Mouse (Mus musculus) liver, embryonic 13.5 days (tissue): ENCODE measurements around the gene Bckdhb. TPM values are rescaled to one million over a fixed set of nuclear protein-coding genes. Genes with fewer than 3 reads are reported as not detected.

ENCODE experiments used
- ATAC-seq: fragments of 200-750 bp; cut with Nextera tagmentation; 2 replicates; pipeline ENCODE4 v1.8.0; 2017; ENCODE audit warnings: low read depth, mild to moderate bottlenecking, moderate number of reproducible peaks, moderate library complexity
- DNase-seq: peaks from one replicate; pipeline ENCODE4 v3.0.0; 2022
- H3K27ac ChIP-seq: fragments of 300-500 bp; sonication (generic); 2 replicates; pipeline ENCODE4 v1.5.1; 2015; ENCODE audit warnings: moderate library complexity, mild to moderate bottlenecking, inconsistent platforms
- H3K27me3 ChIP-seq: fragments of 300-500 bp; sonication (generic); 2 replicates; pipeline ENCODE4 v1.6.1; 2015; ENCODE audit warnings: mild to moderate bottlenecking, inconsistent platforms
- H3K36me3 ChIP-seq: fragments of 300-500 bp; sonication (generic); 2 replicates; pipeline ENCODE4 v1.6.1; 2015; ENCODE audit warnings: mild to moderate bottlenecking, inconsistent platforms
- H3K4me1 ChIP-seq: fragments of 300-500 bp; sonication (generic); replicated peaks from 2 replicates; pipeline ENCODE4 v1.6.1; 2015; ENCODE audit warnings: inconsistent platforms
- H3K4me2 ChIP-seq: fragments of 300-500 bp; sonication (generic); 2 replicates; pipeline ENCODE4 v1.6.1; 2015; ENCODE audit warnings: inconsistent platforms, mild to moderate bottlenecking, moderate library complexity
- H3K4me3 ChIP-seq: fragments of 300-500 bp; sonication (generic); replicated peaks from 2 replicates; pipeline ENCODE4 v1.5.1; 2015; ENCODE audit warnings: mild to moderate bottlenecking, inconsistent platforms
- H3K9ac ChIP-seq: fragments of 300-500 bp; sonication (generic); 2 replicates; pipeline ENCODE4 v1.6.1; 2015; ENCODE audit warnings: mild to moderate bottlenecking, inconsistent platforms
- H3K9me3 ChIP-seq: fragments of 300-500 bp; sonication (generic); replicated peaks from 2 replicates; pipeline ENCODE4 v1.6.1; 2016; ENCODE audit warnings: inconsistent platforms
- WGBS: fragments of 180-500 bp; shearing (Covaris S2); methylation state at CpG from one replicate; pipeline ENCODE4 v1.1.7; 2015; ENCODE audit not compliant: insufficient replicate concordance; 5-methylcytosine and 5-hydroxymethylcytosine counted together
- polyA plus RNA-seq: library from polyadenylated mRNA; unstranded; fragments of >200 nt; fragmentation: Nextera tagmentation; extraction: Ambion mirVana; gene quantifications from 2 replicates; pipeline ENCODE4 v1.2.1, GENCODE M21; 2015

The Bckdhb gene
- polyA plus RNA-seq, 1 experiment from 2014 or later, result 21.9 TPM

GRCm38 (mm10) chr9:84031406-84031805 is 106.5 kb downstream of the Bckdhb start:
- H3K4me1 ChIP-seq, result no peaks in the 10 kb centered on the region
- H3K27me3 ChIP-seq, result no peaks in the 10 kb centered on the region
- ATAC-seq, result no peak
- no peak overlapping the region for H3K4me2 ChIP-seq
- DNase-seq, result no peak
- no peaks in the 10 kb centered on the region for H3K9me3 ChIP-seq
- H3K27ac ChIP-seq, result no peak overlapping the region
- no peaks in the 10 kb centered on the region for H3K36me3 ChIP-seq
- no peak overlapping the region for H3K9ac ChIP-seq
- H3K4me3 ChIP-seq, result no peak overlapping the region
- WGBS, result 67% methylated on average over 6 of the region's 6 CpGs

- H3K27ac ChIP-seq, result no peak overlapping the region
- no peaks in the 10 kb centered on the region for H3K27me3 ChIP-seq
- no peak for ATAC-seq
- no peaks in the 10 kb centered on the region for H3K4me1 ChIP-seq
- no peaks in the 10 kb centered on the region for H3K9me3 ChIP-seq
- no peak overlapping the region for H3K4me2 ChIP-seq
- no peaks in the 10 kb centered on the region for H3K36me3 ChIP-seq
- DNase-seq, result no peak
- no peak overlapping the region for H3K9ac ChIP-seq
- WGBS, result 67% methylated on average over 19 of the region's 19 CpGs
- no peak overlapping the region for H3K4me3 ChIP-seq
These were observed 107.9 kb downstream of the Bckdhb start for GRCm38 (mm10) chr9:84032669-84033341.

- Histone ChIP-seq H3K9me3 (no peaks in the 10 kb centered on the region), H3K27me3 (no peaks in the 10 kb centered on the region), H3K4me1 (no peaks in the 10 kb centered on the region), H3K36me3 (no peaks in the 10 kb centered on the region), H3K4me3 (no peak overlapping the region), H3K9ac (no peak overlapping the region), H3K27ac (no peak overlapping the region), H3K4me2 (no peak overlapping the region)
- ATAC-seq, result no peak
- no peak for DNase-seq
- 69% methylated on average over 8 of the region's 8 CpGs for WGBS
These were observed 111.1 kb downstream of the Bckdhb start for GRCm38 (mm10) chr9:84036046-84036445.

GRCm38 (mm10) chr9:84037224-84037623 is 112.3 kb downstream of the Bckdhb start:
- no peaks in the 10 kb centered on the region for H3K27me3 ChIP-seq
- no peaks in the 10 kb centered on the region for H3K36me3 ChIP-seq
- no peak for DNase-seq
- peaks cover 5% of the 10 kb centered on the region for H3K4me1 ChIP-seq
- ATAC-seq, result no peak
- no peak overlapping the region for H3K9ac ChIP-seq
- WGBS, result 69% methylated on average over 1 of the region's 1 CpGs
- H3K4me2 ChIP-seq, result no peak overlapping the region
- H3K9me3 ChIP-seq, result no peaks in the 10 kb centered on the region
- H3K4me3 ChIP-seq, result no peak overlapping the region
- H3K27ac ChIP-seq, result no peak overlapping the region

- 69% methylated on average over 4 of the region's 4 CpGs for WGBS
- no peaks in the 10 kb centered on the region for H3K27me3 ChIP-seq
- peaks cover 10% of the 10 kb centered on the region for H3K4me1 ChIP-seq
- no peak overlapping the region for H3K4me3 ChIP-seq
- H3K9ac ChIP-seq, result no peak overlapping the region
- no peak for DNase-seq
- ATAC-seq, result no peak
- H3K9me3 ChIP-seq, result no peaks in the 10 kb centered on the region
- no peaks in the 10 kb centered on the region for H3K36me3 ChIP-seq
- H3K4me2 ChIP-seq, result no peak overlapping the region
- no peak overlapping the region for H3K27ac ChIP-seq
These were observed 114.0 kb downstream of the Bckdhb start for GRCm38 (mm10) chr9:84038946-84039345.

GRCm38 (mm10) chr9:84040376-84040775 is 115.4 kb downstream of the Bckdhb start:
- H3K36me3 ChIP-seq, result no peaks in the 10 kb centered on the region
- H3K4me1 ChIP-seq, result peaks cover 10% of the 10 kb centered on the region
- 73% methylated on average over 2 of the region's 2 CpGs for WGBS
- H3K9ac ChIP-seq, result no peak overlapping the region
- no peak overlapping the region for H3K4me2 ChIP-seq
- H3K9me3 ChIP-seq, result no peaks in the 10 kb centered on the region
- no peak overlapping the region for H3K4me3 ChIP-seq
- H3K27me3 ChIP-seq, result no peaks in the 10 kb centered on the region
- no peak for DNase-seq
- ATAC-seq, result no peak
- no peak overlapping the region for H3K27ac ChIP-seq

GRCm38 (mm10) chr9:84041631-84042277 is 116.8 kb downstream of the Bckdhb start:
- peak; percentile 62 for ATAC-seq
- WGBS, result 61% methylated on average over 3 of the region's 4 CpGs
- no peak overlapping the region for H3K27ac ChIP-seq

GRCm38 (mm10) chr9:84042539-84042938 is 117.6 kb downstream of the Bckdhb start:
- Histone ChIP-seq H3K27ac (no peak overlapping the region), H3K36me3 (no peaks in the 10 kb centered on the region), H3K9ac (no peak overlapping the region), H3K4me1 (peaks cover 10% of the 10 kb centered on the region), H3K27me3 (no peaks in the 10 kb centered on the region), H3K4me2 (no peak overlapping the region), H3K9me3 (no peaks in the 10 kb centered on the region), H3K4me3 (no peak overlapping the region)
- ATAC-seq, result peak; percentile 77
- 41% methylated on average over 3 of the region's 3 CpGs for WGBS
- no peak for DNase-seq

More at GRCm38 (mm10) chr9:84041631-84042277, 116.8 kb downstream of the Bckdhb start:
- Histone ChIP-seq H3K4me2 (no peak overlapping the region), H3K27me3 (no peaks in the 10 kb centered on the region), H3K9me3 (no peaks in the 10 kb centered on the region), H3K9ac (no peak overlapping the region), H3K4me3 (no peak overlapping the region), H3K4me1 (peaks cover 10% of the 10 kb centered on the region), H3K36me3 (no peaks in the 10 kb centered on the region)
- DNase-seq, result no peak

- no peak overlapping the region for H3K27ac ChIP-seq
- no peak for ATAC-seq
These were observed 119.2 kb downstream of the Bckdhb start for GRCm38 (mm10) chr9:84044136-84044535.

GRCm38 (mm10) chr9:84045632-84046031 is 120.7 kb downstream of the Bckdhb start:
- no peak for ATAC-seq
- Histone ChIP-seq H3K4me3 (no peak overlapping the region), H3K27me3 (no peaks in the 10 kb centered on the region), H3K9ac (no peak overlapping the region), H3K36me3 (no peaks in the 10 kb centered on the region), H3K4me1 (peaks cover 10% of the 10 kb centered on the region), H3K4me2 (no peak overlapping the region), H3K27ac (no peak overlapping the region), H3K9me3 (no peaks in the 10 kb centered on the region)
- WGBS, result 71% methylated on average over 2 of the region's 2 CpGs
- no peak for DNase-seq

More at GRCm38 (mm10) chr9:84044136-84044535, 119.2 kb downstream of the Bckdhb start:
- WGBS, result 84% methylated on average over 6 of the region's 6 CpGs
- H3K4me1 ChIP-seq, result peaks cover 10% of the 10 kb centered on the region
- H3K9me3 ChIP-seq, result no peaks in the 10 kb centered on the region
- H3K4me2 ChIP-seq, result no peak overlapping the region
- no peaks in the 10 kb centered on the region for H3K36me3 ChIP-seq
- no peaks in the 10 kb centered on the region for H3K27me3 ChIP-seq
- DNase-seq, result no peak
- no peak overlapping the region for H3K9ac ChIP-seq
- H3K4me3 ChIP-seq, result no peak overlapping the region

GRCm38 (mm10) chr9:84046334-84046733 is 121.4 kb downstream of the Bckdhb start:
- ATAC-seq (no peak), DNase-seq (no peak)
- Histone ChIP-seq H3K4me3 (no peak overlapping the region), H3K4me2 (no peak overlapping the region), H3K9me3 (no peaks in the 10 kb centered on the region), H3K27ac (no peak overlapping the region), H3K9ac (no peak overlapping the region), H3K27me3 (no peaks in the 10 kb centered on the region), H3K4me1 (peaks cover 10% of the 10 kb centered on the region), H3K36me3 (no peaks in the 10 kb centered on the region)
- 84% methylated on average over 12 of the region's 12 CpGs for WGBS

GRCm38 (mm10) chr9:84046961-84047360 is 122.0 kb downstream of the Bckdhb start:
- H3K9ac ChIP-seq, result no peak overlapping the region
- no peak overlapping the region for H3K4me2 ChIP-seq
- H3K4me1 ChIP-seq, result peaks cover 6% of the 10 kb centered on the region
- H3K36me3 ChIP-seq, result no peaks in the 10 kb centered on the region
- H3K9me3 ChIP-seq, result no peaks in the 10 kb centered on the region
- ATAC-seq (no peak), DNase-seq (no peak)
- no peak overlapping the region for H3K27ac ChIP-seq
- H3K4me3 ChIP-seq, result no peak overlapping the region
- 79% methylated on average over 4 of the region's 4 CpGs for WGBS
- no peaks in the 10 kb centered on the region for H3K27me3 ChIP-seq
